Mouse (Mus musculus): ENCODE measurements around the gene Crhr2.

Gene Crhr2

GRCm38 (mm10) chr6:55045326-55045725 is 87.5 kb downstream of the Crhr2 start:
- DNase-seq (ENCODE audit: low read depth, low spot score), result no peak

- no peak for DNase-seq (ENCODE audit: low read depth, low spot score)
These were observed 88.3 kb downstream of the Crhr2 start for GRCm38 (mm10) chr6:55044542-55044941.

DNA sequence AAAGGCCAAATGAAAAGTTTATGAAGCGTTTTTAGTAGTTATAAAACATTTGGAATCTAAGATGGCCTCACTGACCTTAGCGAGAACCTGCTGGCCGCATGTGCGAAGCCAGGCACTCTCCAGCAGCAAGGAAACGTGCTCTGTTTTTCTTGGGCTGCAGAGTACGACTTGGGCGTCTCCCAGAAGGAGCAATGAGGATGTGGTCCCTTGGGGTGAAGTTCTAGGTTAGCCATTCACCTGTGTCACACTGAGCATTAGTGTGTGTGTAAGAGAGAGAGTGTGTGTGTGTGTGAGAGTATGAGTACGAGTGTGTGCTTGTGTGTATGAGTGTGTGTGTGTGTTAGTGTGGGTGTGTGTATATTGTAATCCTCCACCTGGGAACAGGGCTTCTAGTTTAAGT is 89.6 kb downstream of the Crhr2 start:
- no peak for DNase-seq (ENCODE audit: low read depth, low spot score)

Data from ZHBTc4 (cell line).